Mouse (Mus musculus): ENCODE results near the gene Helz.

DNA sequence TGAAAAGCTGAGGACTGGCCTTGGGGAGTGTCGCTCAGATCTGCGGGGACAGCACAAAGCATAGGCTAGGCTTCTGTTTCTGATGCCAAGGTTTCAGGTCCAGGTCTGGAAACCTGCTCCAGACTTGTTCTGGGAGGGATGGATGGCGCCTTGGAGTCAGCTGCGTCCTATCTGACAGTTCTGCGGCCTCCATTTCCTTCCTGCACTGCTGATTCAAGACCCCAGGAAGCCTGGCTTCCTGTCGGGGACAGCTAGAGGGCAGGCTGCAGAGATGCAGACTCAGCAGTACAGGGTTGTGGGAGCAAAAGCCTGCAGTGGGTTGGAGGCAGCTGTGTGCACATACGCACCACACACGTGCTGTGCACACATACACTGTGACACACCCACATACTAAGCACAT lies 18.4 kb upstream of the Helz start:
- TF ChIP-seq CTCF (IDR thresholded peaks at IDR 0.05; ENCODE audit: extremely low read depth, insufficient read depth, insufficient read length, insufficient replicate concordance) = no peak
- no peak for TF ChIP-seq POLR2A (IDR thresholded peaks at IDR 0.05; ENCODE audit: low read depth, low read length)

All from spleen, adult 2 months (tissue).